Mouse (Mus musculus) C2C12 (cell line): ENCODE results near the gene Zfp91.

Source experiments
- CEBPB ChIP-seq: IDR thresholded peaks from one replicate; pipeline ENCODE4 v1.6.1; 2011; ENCODE audit warnings: low read depth, mild to moderate bottlenecking, control low read depth, moderate library complexity
- CTCF ChIP-seq: IDR thresholded peaks from one replicate; pipeline ENCODE4 v1.5.1; 2011; ENCODE audit not compliant: control insufficient read depth, insufficient read depth, insufficient read length
- FOSL1 ChIP-seq: IDR thresholded peaks from one replicate; pipeline ENCODE4 v1.8.0; 2011; ENCODE audit warnings: mild to moderate bottlenecking, low read length; ENCODE audit not compliant: poor library complexity, insufficient read depth, severe bottlenecking
- MAX ChIP-seq: IDR thresholded peaks from one replicate; pipeline ENCODE4 v1.6.1; 2011; ENCODE audit warnings: mild to moderate bottlenecking, control low read depth
- MYOD1 ChIP-seq: IDR thresholded peaks from one replicate; pipeline ENCODE4 v1.6.1; 2011; ENCODE audit warnings: low read depth; ENCODE audit not compliant: control insufficient read depth, insufficient read length
- MYOG ChIP-seq: IDR thresholded peaks from one replicate; pipeline ENCODE4 v1.6.1; 2011; ENCODE audit not compliant: control insufficient read depth, insufficient read length; ENCODE audit errors: extremely low read depth

DNA sequence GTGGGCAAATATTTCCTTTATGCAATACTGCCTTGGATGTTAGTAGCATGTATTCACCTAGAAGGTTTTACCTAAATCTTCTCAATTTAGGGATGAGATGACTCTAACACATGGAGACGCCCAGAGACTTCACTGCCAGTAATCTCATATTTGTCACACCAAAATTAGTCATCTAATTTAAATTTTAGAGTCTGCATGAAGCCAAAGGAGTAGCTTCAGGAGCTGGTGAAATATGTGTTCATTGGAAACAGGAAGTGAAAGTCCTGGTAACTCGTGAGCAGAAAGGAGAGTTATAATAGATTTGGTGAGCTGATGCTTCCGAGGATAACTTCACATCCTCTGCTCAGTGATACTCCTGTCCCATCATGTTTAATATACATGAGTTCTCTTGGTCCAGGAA is 5.1 kb upstream of the Zfp91 start:
- TF ChIP-seq CTCF (no peak), MYOG (no peak), MYOD1 (no peak), CEBPB (no peak), FOSL1 (no peak), MAX (no peak)
